Mouse (Mus musculus) testis, adult 2 months (tissue): ENCODE measurements at regions not wholly inside any gene's neighbourhood (a gene's known extent, or its start where the extent isn't known, plus 50 kb on each side); places are given as distances from the start of the nearest gene placed in this dataset.

ENCODE experiments used
- CTCF ChIP-seq: fragments of 200-500 bp; IDR thresholded peaks from 2 replicates; pipeline ENCODE4 v1.5.1; 2012; ENCODE audit warnings: low read depth, mild to moderate bottlenecking, inconsistent platforms, low read length, moderate library complexity; ENCODE audit not compliant: control insufficient read depth, insufficient read depth, insufficient replicate concordance
- POLR2A ChIP-seq: fragments of 200-500 bp; IDR thresholded peaks from 2 replicates; pipeline ENCODE4 v1.6.1; 2012; ENCODE audit warnings: low read depth, mild to moderate bottlenecking, inconsistent platforms, low read length, moderate library complexity; ENCODE audit not compliant: control insufficient read depth

GRCm38 (mm10) chr4:105961686-105962360, 172.2 kb downstream of the Gm12728 start:
- no peak for TF ChIP-seq POLR2A
- no peak for TF ChIP-seq CTCF
